Mouse (Mus musculus) megakaryocyte, embryonic 14.5 days (primary cell): ENCODE data around the gene Mphosph9.

Source experiments
- FLI1 ChIP-seq: IDR thresholded peaks from 2 replicates; pipeline ENCODE4 v1.6.1; 2012; ENCODE audit warnings: low read length, inconsistent platforms, mixed read lengths
- GATA1 ChIP-seq: IDR thresholded peaks from 3 replicates; pipeline ENCODE4 v1.6.1; 2012; ENCODE audit warnings: mixed read lengths, low read length, inconsistent platforms, borderline replicate concordance

DNA sequence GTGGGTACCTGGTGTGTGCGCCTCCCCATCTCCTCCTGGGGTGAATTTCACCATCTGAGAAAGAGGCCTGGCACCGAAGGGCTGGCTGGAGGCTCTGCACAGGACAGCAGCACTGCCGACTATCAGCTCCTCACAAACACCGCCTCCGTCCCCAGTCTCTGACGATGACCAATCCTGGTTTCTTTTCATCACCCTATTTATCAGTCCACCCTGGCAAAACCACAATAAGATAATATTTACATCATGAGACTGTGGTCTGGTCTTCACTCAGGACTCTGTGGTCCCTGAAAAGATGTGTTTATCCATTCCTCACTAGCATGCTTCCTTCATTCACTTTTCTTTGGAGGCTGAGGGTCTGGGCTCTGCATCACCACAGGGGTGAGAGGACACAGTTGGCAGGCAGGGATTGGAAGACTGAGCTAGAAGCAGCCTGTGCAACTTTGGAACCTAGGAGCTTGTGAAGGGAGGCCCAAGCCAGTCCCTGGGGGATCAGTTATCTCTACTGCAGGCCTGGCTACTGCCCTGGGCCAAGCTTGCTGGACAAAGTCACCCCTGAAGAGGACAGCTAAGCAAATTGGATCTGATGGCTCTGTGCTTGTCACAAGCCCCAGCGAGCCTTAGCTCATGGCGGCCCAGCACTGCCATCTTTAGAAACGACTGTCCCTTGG, 123.5 kb downstream of the Mphosph9 start:
- no peak for TF ChIP-seq GATA1
- no peak for TF ChIP-seq FLI1
